Mouse (Mus musculus) heart, adult 2 months (tissue): ENCODE measurements around the gene 4930451I11Rik.

Experiments used
- CTCF ChIP-seq: fragments of 200-600 bp; IDR thresholded peaks from 2 replicates; pipeline ENCODE4 v1.8.1; 2022; ENCODE audit warnings: antibody characterized with exemption, mild to moderate bottlenecking, moderate library complexity
- EP300 ChIP-seq: fragments of 200-500 bp; IDR thresholded peaks from 2 replicates; pipeline ENCODE4 v1.6.1; 2011; ENCODE audit warnings: low read depth, low read length, control low read depth; ENCODE audit not compliant: insufficient read depth
- POLR2A ChIP-seq: fragments of 200-500 bp; IDR thresholded peaks from 2 replicates; pipeline ENCODE4 v1.6.1; 2011; ENCODE audit warnings: mild to moderate bottlenecking, low read depth, low read length, control low read depth; ENCODE audit not compliant: insufficient read depth

- TF ChIP-seq CTCF (no peak), POLR2A (no peak), EP300 (no peak)
These were observed 49.6 kb downstream of the 4930451I11Rik start for GRCm38 (mm10) chr7:126781661-126782370.
